Mouse (Mus musculus) mature B cell (primary cell): ENCODE results near the gene Cphx3.
"Not testable (repeated sequence)": the region's sequence is repeated elsewhere in the genome, so short reads cannot be mapped to it uniquely, and the experiment has no call there.

ENCODE experiments used
- in situ Hi-C: fragments of 300-500 bp; cut with MboI; formaldehyde crosslinking; loops from 2 replicates; pipeline ENCODE4 v1.14.3; 2019

Cphx3 gene

DNA sequence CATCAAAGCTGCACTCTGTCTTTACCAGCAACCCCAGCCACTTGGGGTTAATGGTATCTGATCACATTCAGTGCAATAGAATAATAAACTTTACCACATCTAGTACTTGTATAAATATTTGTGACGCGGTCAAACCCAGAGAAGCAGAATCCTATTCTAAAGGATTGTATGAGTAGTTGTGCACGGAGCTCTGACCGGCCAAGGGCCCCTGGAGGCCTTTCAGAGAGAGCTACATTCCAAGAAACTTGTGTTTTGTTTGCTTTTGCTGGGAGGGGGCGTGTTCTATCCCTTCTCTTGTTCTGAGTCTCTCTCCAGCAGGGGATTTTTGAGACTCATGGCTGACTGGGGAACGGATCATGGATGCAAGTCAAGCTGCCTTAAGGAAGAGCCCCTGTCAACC is 92.9 kb downstream of the Cphx3 start:
- in situ Hi-C loops = not testable (repeated sequence)

DNA sequence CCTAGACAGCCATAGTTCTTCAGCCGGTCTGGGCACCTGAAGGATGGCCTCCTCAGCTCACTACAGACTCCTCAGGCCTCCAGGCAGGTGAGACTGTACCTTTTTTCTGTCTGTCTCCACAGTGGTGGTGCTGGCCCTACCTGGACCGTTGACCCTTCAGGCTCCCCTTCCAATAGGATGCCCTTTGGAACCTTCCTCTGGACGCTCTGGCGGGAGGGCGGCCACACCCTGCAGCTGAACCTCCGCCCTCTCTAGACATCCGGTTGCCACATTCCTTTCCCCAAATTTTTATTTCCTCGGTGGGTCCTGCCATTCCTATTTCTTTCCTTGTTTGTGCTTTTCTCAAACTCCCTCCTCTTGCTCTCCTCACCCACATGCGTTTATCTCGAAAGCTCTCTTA is 99.6 kb downstream of the Cphx3 start:
- in situ Hi-C loops = not testable (repeated sequence)

DNA sequence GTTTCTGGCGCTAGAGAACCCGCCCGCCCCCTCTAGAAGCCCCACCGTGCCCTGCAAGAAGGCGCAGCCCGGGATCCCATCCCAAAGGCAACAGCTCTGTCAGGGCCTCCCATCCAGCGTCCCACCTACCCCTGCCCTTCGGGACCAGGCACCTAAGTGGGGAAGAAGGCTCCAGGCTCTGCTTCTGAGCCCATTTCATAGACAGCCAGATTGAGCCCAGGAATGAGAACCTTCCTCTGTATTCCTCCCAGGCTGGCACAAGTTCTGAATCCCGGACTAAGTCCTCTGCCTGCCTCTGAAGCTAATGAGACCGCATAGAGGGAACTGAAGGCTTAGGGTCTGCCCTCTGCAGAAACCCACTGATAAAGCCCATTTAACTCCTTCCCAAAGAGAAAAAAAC is 100.3 kb downstream of the Cphx3 start, which contains the start of gene Plac9b:
Plac9b (minus strand) TSS at position 101 of the 400 bp plus-strand sequence.
- in situ Hi-C loops = not testable (repeated sequence)

DNA sequence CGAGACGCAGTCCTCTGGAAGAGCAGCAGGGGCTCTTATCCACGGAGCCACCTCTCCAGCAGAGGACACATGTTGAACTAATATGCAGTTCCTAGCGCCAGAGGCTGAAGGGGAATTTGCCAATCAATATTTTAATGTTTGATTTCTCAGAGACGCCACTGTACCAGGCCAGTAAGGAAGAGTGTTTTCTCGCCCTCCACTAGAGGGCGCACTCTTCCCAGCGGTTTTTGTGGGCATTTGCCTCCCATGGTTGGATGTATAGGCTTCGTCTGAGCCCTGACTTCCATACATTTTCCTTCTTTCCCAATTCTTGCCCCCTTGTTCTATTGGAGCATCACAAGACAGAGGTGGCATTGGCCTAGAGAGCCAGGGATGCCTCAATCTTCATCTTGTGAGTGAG is 104.5 kb downstream of the Cphx3 start:
- in situ Hi-C loops = not testable (repeated sequence)

- in situ Hi-C loops = not testable (repeated sequence)
Measured at GRCm38 (mm10) chr14:26188361-26188760, 106.3 kb downstream of the Cphx3 start.

DNA sequence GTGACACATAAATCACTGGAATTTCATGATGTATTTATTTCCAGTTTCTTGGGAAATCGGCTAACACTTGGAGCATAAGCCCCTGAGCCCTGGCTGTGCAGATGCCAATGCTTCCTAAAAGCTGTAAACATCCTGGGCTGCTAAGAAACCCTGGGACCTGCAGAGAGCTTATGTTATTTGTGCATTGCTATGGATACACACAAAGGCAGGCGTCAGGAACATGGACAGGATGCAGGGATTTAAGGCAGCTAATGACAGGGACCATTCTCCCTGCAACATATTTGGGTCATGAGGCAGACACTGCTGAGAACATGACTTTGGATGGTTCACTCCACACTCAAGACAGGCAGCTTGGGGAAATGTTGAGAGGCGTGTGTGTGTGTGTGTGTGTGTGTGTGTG is 115.8 kb downstream of the Cphx3 start:
- in situ Hi-C loops = not testable (repeated sequence)

DNA sequence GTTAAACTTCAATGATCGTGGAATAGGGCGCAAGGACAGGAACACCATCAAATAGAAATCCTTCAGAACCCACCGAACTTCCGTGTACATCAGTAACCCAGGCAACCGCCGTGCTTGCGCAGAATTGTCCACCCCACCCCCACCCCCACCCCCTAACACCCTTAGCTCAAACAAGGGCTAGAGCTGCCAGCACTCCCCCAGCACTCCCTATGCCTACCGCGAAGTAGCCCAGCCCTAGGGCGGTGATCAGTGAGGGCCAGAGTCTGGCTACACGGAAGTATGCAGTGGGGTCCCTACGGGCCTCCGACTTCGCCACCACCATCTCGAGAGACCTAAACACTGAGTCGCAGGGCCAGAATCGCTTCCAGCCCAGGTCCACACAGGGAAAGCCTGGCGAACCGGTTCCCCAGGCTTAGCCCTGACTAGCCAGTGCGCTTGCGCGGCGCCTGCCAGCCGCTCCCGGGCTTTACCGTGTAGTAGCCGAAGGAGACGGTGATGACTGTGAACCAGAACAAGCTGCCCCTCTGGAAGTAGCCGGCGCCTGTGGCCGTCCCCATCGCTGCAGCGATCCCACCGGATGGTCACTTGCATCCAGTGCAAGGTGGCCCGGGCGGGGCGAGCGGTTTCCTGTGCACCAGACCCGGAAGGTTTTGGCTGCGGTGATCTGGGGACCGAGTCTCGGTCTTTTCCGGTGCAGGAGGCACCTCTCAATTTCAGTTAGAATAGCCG is 124.3 kb downstream of the Cphx3 start:
- in situ Hi-C loops = not testable (repeated sequence)

GRCm38 (mm10) chr14:26206926-26207247 is 124.8 kb downstream of the Cphx3 start, which contains the start of gene Tmem254b:
Tmem254b (minus strand) TSS chr14:26207041.
- in situ Hi-C loops = not testable (repeated sequence)

DNA sequence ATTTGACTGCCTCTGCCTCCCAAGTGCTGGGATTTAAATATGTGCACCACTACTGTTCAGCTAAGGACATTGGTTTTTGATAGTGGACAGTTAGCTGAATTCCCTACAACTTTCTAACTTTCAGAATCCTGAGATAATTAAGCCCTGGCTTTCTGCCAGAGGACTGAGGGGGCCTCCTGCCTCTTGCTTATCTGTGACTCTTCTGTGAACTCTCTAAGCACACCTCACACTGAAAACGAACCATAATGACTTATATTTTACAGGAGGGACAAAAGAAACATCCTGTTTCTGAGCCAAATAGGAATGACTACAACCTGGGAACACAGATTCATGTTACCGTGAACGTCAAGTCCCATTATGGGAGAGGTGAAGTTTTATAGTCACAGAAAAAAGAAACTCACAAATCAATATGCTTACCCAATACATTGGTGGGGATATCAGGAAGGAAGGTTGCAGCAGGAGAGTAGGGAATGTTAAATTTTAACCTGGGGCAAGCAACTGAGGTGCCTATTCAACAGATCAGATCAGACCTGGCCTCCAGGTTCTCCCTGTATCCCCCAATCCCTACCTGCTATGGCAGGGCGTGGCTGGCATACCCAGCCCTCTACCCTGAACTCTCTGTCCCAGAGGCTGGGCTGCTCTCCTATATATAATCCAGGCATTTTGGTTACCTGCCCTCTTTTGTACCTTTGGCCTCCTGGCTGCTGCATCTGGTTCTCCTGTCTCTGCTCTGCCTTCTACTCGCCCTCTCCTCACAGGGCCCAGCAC is 134.3 kb downstream of the Cphx3 start:
- in situ Hi-C loops = not testable (repeated sequence)

DNA sequence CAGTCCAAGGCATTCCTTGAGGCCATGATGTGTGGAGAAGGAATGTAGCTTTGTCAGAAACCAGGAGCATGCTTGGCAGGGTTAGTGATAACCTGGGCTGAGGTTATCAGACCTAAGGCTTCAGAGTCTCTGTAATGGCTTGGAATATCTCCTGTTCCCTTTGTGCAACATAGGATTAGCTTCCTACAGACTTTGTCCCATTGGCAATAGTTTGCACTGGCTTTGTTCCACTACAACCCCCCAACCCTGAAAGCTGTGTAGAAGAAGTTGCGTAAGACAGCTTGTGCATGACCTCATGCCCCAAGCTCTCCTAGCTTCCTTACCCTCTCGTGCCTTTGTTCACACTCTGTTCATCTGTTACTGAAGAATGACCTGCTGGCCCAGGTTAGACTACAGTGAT is 155.1 kb downstream of the Cphx3 start:
- in situ Hi-C loops = not testable (repeated sequence)

DNA sequence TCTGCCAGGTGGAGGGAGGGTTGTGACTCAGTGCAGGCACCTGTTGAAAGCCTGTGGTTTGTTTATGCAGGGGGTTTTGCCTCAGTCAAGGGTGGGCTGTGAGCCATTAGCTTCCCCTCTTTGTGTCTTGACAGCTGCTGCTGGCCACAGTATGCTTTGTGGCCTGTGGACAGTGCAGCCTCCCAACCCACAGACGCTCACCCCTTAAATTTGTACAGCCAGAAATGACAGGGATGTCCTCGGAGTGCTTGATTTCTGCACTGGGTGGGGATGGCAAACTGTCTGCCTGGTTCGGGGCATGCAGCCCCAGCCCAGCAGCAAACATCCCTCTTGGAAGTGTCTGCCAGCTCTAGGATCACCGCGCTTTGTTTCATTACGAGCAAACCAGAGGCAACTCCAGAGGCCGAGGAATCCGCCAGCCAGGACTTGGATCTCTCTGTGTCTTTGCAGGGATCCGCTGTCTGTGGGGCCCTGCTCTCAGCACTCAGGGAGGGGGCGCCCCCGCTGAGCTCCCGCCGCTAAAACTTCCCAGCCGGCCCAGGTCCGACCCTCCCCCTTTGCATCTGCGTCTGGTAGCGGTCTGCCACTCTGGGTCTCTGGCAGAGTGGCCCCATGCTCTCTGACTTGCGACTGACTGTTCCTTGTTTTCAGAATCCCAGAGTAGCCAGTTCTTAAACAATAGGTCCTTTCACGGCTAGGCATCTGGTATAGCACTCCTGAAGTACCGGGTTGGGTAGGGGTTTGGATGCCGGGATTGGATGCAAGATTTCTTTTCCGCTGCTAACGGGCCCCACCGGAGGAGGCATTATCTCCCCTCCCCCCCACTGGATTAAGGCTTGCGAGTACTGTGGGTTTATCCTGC is 175.9 kb downstream of the Cphx3 start, which contains the start of gene Duxbl3:
Duxbl3 (plus strand) TSS at position 207 of the 862 bp plus-strand sequence.
- in situ Hi-C loops = not testable (repeated sequence)

- in situ Hi-C loops = not testable (repeated sequence)
Measured at GRCm38 (mm10) chr14:26258729-26259128, 176.6 kb downstream of the Cphx3 start.
